Mouse (Mus musculus) testis, adult 2 months (tissue): ENCODE results near the gene Atxn7l2. TPM values are rescaled to one million over a fixed set of nuclear protein-coding genes. Genes with fewer than 3 reads are reported as not detected.

ENCODE experiments used
- H3K27ac ChIP-seq: fragments of 200-500 bp; 2 replicates; pipeline ENCODE4 v1.5.1; 2012; ENCODE audit warnings: low read depth, low read length; ENCODE audit not compliant: control insufficient read depth, insufficient read depth
- H3K27me3 ChIP-seq: fragments of 200-500 bp; 2 replicates; pipeline ENCODE4 v1.6.1; 2012; ENCODE audit warnings: mild to moderate bottlenecking, low read length, moderate library complexity; ENCODE audit not compliant: control insufficient read depth, insufficient read depth
- H3K36me3 ChIP-seq: fragments of 200-500 bp; 2 replicates; pipeline ENCODE4 v1.6.1; 2012; ENCODE audit warnings: mild to moderate bottlenecking, low read length; ENCODE audit not compliant: control insufficient read depth, insufficient read depth
- H3K4me1 ChIP-seq: fragments of 200-500 bp; 2 replicates; pipeline ENCODE4 v1.6.1; 2012; ENCODE audit warnings: low read length; ENCODE audit not compliant: control insufficient read depth, insufficient read depth
- H3K4me3 ChIP-seq: fragments of 200-500 bp; 2 replicates; pipeline ENCODE4 v1.5.1; 2012; ENCODE audit warnings: low read depth, mild to moderate bottlenecking, low read length, moderate library complexity, mixed read lengths; ENCODE audit not compliant: control insufficient read depth
- CTCF ChIP-seq: fragments of 200-500 bp; IDR thresholded peaks from 2 replicates; pipeline ENCODE4 v1.5.1; 2012; ENCODE audit warnings: low read depth, mild to moderate bottlenecking, inconsistent platforms, low read length, moderate library complexity; ENCODE audit not compliant: control insufficient read depth, insufficient read depth, insufficient replicate concordance
- POLR2A ChIP-seq: fragments of 200-500 bp; IDR thresholded peaks from 2 replicates; pipeline ENCODE4 v1.6.1; 2012; ENCODE audit warnings: low read depth, mild to moderate bottlenecking, inconsistent platforms, low read length, moderate library complexity; ENCODE audit not compliant: control insufficient read depth
- polyA plus RNA-seq: library from polyadenylated mRNA; depleted of rRNA; stranded (reverse); fragments of >200 nt; gene quantifications from 2 replicates; pipeline ENCODE4 v1.2.3, GENCODE M21; 2012

Gene Atxn7l2
- polyA plus RNA-seq, 1 experiment: 9.2 TPM

- Histone ChIP-seq H3K27ac (no peak overlapping the region), H3K4me1 (peaks cover under 1% of the 10 kb centered on the region), H3K4me3 (no peak overlapping the region), H3K27me3 (peaks cover 2% of the 10 kb centered on the region), H3K36me3 (no peaks in the 10 kb centered on the region)
- TF ChIP-seq CTCF (no peak), POLR2A (no peak)
These were observed 20.9 kb upstream of the Atxn7l2 start for GRCm38 (mm10) chr3:108231646-108232045.

- Histone ChIP-seq H3K4me1 (peaks cover 6% of the 10 kb centered on the region), H3K27ac (no peak overlapping the region), H3K36me3 (no peaks in the 10 kb centered on the region), H3K27me3 (peaks cover 9% of the 10 kb centered on the region), H3K4me3 (no peak overlapping the region)
- no peak for TF ChIP-seq CTCF
- no peak for TF ChIP-seq POLR2A
These were observed 16.8 kb upstream of the Atxn7l2 start for GRCm38 (mm10) chr3:108227521-108227920.

- TF ChIP-seq CTCF (no peak), POLR2A (no peak)
- no peak within 1 kb of the TSS for H3K27ac ChIP-seq
- H3K4me3 ChIP-seq: peak within 1 kb of the TSS; percentile 87
- peaks cover 6% of the 10 kb centered on the region for H3K4me1 ChIP-seq
- H3K36me3 ChIP-seq: no peaks in the 10 kb centered on the region
- peaks cover 9% of the 10 kb centered on the region for H3K27me3 ChIP-seq
These were observed 16.0 kb upstream of the Atxn7l2 start, which contains the start of gene Sypl2 for GRCm38 (mm10) chr3:108226558-108227350. Sypl2 (minus strand) TSS chr3:108226648.

GRCm38 (mm10) chr3:108225711-108226557 is 15.2 kb upstream of the Atxn7l2 start:
- TF ChIP-seq POLR2A (no peak), CTCF (no peak)
- Histone ChIP-seq H3K27ac (no peak overlapping the region), H3K4me3 (peak overlapping the region; percentile 87), H3K36me3 (no peaks in the 10 kb centered on the region), H3K4me1 (peaks cover 6% of the 10 kb centered on the region), H3K27me3 (peaks cover 9% of the 10 kb centered on the region)

- no peak overlapping the region for H3K27ac ChIP-seq
- H3K27me3 ChIP-seq: peaks cover 2% of the 10 kb centered on the region; the same call in 1 of the 2 replicates
- no peaks in the 10 kb centered on the region for H3K4me1 ChIP-seq
- no peak overlapping the region for H3K4me3 ChIP-seq
- no peaks in the 10 kb centered on the region for H3K36me3 ChIP-seq
- no peak for TF ChIP-seq POLR2A
- no peak for TF ChIP-seq CTCF
These were observed 9.9 kb upstream of the Atxn7l2 start for GRCm38 (mm10) chr3:108220661-108221060.

- Histone ChIP-seq H3K27ac (no peak overlapping the region), H3K4me3 (no peak overlapping the region), H3K4me1 (peaks cover 10% of the 10 kb centered on the region), H3K36me3 (no peaks in the 10 kb centered on the region), H3K27me3 (no peaks in the 10 kb centered on the region)
- TF ChIP-seq POLR2A: no peak
- no peak for TF ChIP-seq CTCF
These were observed 4.0 kb upstream of the Atxn7l2 start for GRCm38 (mm10) chr3:108214734-108215133.

- no peak overlapping the region for H3K4me3 ChIP-seq
- no peaks in the 10 kb centered on the region for H3K36me3 ChIP-seq
- H3K4me1 ChIP-seq: peaks cover 14% of the 10 kb centered on the region
- H3K27ac ChIP-seq: no peak overlapping the region
- TF ChIP-seq CTCF (no peak), POLR2A (no peak)
- no peaks in the 10 kb centered on the region for H3K27me3 ChIP-seq
These were observed 1.7 kb upstream of the Atxn7l2 start for GRCm38 (mm10) chr3:108212406-108212805.
